Mouse (Mus musculus) kidney, embryonic 16.5 days (tissue): ENCODE results near the gene Map4k4. TPM values are rescaled to one million over a fixed set of nuclear protein-coding genes. Genes with fewer than 3 reads are reported as not detected.
A peak's percentile ranks its signal among the peaks of the same experiment; 100 is the strongest.

Experiments used
- ATAC-seq: fragments of 200-750 bp; cut with Nextera tagmentation; 2 replicates; pipeline ENCODE4 v1.8.0; 2017; ENCODE audit warnings: moderate TSS enrichment; ENCODE audit not compliant: low FRiP score, low TSS enrichment
- H3K27ac ChIP-seq: fragments of 300-500 bp; sonication (generic); 2 replicates; pipeline ENCODE4 v1.5.1; 2014; ENCODE audit warnings: low read length
- H3K27me3 ChIP-seq: fragments of 300-500 bp; sonication (generic); 2 replicates; pipeline ENCODE4 v1.6.1; 2014; ENCODE audit warnings: low read length, control low read depth, mixed read lengths; ENCODE audit not compliant: insufficient read depth
- H3K36me3 ChIP-seq: fragments of 300-500 bp; sonication (generic); 2 replicates; pipeline ENCODE4 v1.6.1; 2014; ENCODE audit warnings: low read length, control low read depth, mixed read lengths; ENCODE audit not compliant: insufficient read depth
- H3K4me1 ChIP-seq: fragments of 300-500 bp; sonication (generic); 2 replicates; pipeline ENCODE4 v1.6.1; 2014; ENCODE audit warnings: low read length, control low read depth, mixed read lengths; ENCODE audit not compliant: insufficient read depth
- H3K4me2 ChIP-seq: fragments of 300-500 bp; sonication (generic); replicated peaks from 2 replicates; pipeline ENCODE4 v1.6.1; 2014; ENCODE audit warnings: low read depth, low read length
- H3K4me3 ChIP-seq: fragments of 300-500 bp; sonication (generic); 2 replicates; pipeline ENCODE4 v1.5.1; 2014; ENCODE audit warnings: mild to moderate bottlenecking, low read length
- H3K9ac ChIP-seq: fragments of 300-500 bp; sonication (generic); replicated peaks from 2 replicates; pipeline ENCODE4 v1.6.1; 2014; ENCODE audit warnings: low read length
- H3K9me3 ChIP-seq: fragments of 300-500 bp; sonication (generic); 2 replicates; pipeline ENCODE4 v1.6.1; 2016; ENCODE audit warnings: low read length, control low read depth
- WGBS: fragments of 180-500 bp; shearing (Covaris S2); extraction: QIAGEN DNeasy Blood & Tissue Kit; methylation state at CpG from one replicate; pipeline ENCODE4 v1.1.7; 2014; 5-methylcytosine and 5-hydroxymethylcytosine counted together
- polyA plus RNA-seq: library from polyadenylated mRNA; unstranded; fragments of >200 nt; fragmentation: Nextera tagmentation; extraction: Ambion mirVana; gene quantifications from 2 replicates; pipeline ENCODE4 v1.2.1, GENCODE M21; 2015

Gene Map4k4
- polyA plus RNA-seq, 1 experiment from 2014 or later: 14.3 TPM

DNA sequence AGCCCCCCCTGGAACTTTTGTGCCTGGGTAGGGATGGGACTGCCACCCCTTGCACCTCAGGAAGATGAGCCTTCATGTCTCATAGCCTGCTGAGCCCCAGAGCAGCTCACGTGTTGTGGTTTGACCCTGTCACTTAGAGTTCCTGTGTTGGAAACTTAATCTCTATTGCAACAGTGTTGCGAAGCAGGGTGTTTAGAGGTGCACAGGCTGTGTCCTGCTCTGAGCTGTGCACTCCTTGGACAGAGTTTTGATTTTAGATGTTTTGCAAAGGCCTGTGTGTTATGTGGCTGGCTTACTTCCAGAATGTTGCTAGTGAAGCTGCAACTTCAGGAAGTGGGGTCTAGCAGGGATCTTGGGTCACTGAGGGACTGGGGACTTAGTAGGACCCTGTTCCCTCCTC is 4.1 kb upstream of the Map4k4 start:
- no peak for ATAC-seq
- no peaks in the 10 kb centered on the region for H3K36me3 ChIP-seq
- peaks cover 13% of the 10 kb centered on the region for H3K4me1 ChIP-seq
- no peaks in the 10 kb centered on the region for H3K27me3 ChIP-seq
- H3K9ac ChIP-seq: no peak overlapping the region
- no peak overlapping the region for H3K4me2 ChIP-seq
- no peak overlapping the region for H3K27ac ChIP-seq
- H3K9me3 ChIP-seq: no peaks in the 10 kb centered on the region
- WGBS: 29% methylated on average over 2 of the region's 2 CpGs
- H3K4me3 ChIP-seq: no peak overlapping the region

DNA sequence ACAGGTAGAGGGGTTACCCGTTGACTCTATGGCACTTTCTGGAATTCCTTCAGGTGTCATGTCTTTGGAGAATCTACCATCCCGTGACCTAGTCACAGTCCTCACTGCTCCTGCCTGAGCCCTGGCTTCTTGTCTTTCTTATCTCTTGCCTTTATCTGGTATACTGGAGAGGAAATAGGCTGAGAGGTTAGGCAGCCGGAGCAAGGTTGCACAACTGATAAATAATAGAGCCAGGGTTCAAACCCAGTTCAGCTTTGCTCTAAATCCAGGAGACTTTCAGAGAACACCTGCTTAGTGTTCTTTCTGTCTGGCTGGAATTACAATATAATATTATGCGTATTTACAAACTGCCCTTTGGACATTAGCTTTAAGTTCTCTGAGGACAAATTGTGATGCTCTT is 2.0 kb upstream of the Map4k4 start:
- Histone ChIP-seq H3K9me3 (no peaks in the 10 kb centered on the region), H3K27ac (no peak overlapping the region), H3K27me3 (no peaks in the 10 kb centered on the region), H3K36me3 (no peaks in the 10 kb centered on the region), H3K4me2 (no peak overlapping the region), H3K9ac (no peak overlapping the region), H3K4me1 (peaks cover 26% of the 10 kb centered on the region), H3K4me3 (no peak overlapping the region)
- 68% methylated on average over 4 of the region's 4 CpGs for WGBS
- ATAC-seq: no peak

DNA sequence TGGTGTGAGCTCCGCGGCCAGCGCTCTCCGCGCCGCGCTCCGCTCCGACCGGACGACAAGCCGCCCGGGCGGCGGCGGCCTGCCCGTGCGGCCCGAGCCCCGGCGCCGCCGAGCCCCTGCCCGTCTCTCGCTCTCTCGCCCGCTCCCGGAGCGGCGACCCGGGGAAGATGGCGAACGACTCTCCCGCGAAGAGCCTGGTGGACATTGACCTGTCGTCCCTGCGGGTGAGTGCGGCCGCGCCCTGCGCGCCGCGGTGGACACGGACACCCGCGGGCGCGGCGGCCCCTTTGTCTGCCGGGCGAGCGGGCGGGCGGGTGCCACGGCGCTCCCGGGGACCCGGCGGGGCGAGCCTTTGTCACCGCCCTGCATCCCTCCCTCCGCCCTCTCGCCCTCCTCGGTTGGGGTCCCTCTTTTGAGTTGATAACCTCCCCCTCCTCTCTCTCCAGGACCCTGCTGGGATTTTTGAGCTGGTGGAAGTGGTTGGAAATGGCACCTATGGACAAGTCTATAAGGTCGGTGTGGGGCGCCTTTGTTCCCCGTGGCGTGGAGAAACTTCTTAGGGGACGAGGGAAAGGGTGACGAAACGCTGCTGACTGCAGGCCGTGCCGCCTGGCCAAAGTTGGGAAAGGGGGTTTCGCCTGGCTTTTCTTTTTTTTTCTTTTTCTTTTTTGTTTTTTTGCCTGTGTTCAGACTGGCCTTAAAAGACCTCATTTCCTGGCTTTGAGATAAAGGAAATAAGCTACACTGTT is 524 bp downstream of the Map4k4 start:
- H3K4me3 ChIP-seq: peak overlapping the region; percentile 92
- under 1% methylated on average over 66 of the region's 75 CpGs for WGBS
- no peaks in the 10 kb centered on the region for H3K36me3 ChIP-seq
- no peaks in the 10 kb centered on the region for H3K9me3 ChIP-seq
- peak overlapping the region; percentile 73 for H3K4me2 ChIP-seq
- peaks cover 49% of the 10 kb centered on the region for H3K4me1 ChIP-seq
- peak overlapping the region; percentile 97 for H3K27ac ChIP-seq
- ATAC-seq: peak; percentile 29; the same call in 1 of the 2 replicates
- H3K9ac ChIP-seq: peak overlapping the region; percentile 99
- no peaks in the 10 kb centered on the region for H3K27me3 ChIP-seq

DNA sequence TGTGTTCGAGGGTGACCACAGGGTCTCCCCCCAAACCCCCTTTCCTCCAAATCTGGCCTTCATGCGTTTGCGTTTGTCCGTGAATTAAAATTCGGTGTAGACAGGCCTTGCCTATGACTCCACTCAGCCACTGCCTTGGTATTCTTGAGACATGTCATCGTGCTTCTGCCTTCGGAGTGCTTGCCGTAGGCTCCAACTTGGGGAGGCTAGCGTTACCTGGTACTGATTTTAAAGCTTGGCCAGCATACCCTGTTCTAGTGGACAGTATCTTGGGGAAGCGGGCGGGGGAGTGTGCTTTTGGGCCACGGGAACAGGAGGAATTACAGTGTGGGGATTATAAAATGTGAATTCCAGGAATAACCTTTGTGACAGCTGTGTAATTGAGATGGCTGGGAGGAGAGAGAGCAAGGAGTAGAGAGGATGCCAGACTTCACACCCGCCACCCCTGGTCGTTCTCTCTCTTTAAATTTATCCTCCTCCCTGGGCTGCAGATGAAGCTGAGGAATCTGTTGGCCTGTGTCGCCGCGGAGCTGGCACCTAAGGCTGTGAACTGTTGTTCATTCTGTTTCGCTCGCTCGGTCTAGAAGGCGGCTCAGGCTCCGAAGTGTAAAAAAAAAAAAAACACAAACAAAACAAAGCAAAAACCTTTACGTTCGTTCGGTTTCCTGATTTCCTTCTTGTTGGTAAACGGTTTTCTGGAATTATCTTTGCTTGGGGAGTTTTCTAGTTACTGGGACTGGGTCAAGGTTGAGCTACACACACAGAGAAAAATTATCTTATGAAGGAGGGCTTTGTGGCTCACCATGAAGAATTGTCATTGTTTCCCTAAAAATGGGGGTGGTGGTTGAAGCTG is 1.4 kb downstream of the Map4k4 start:
- Histone ChIP-seq H3K36me3 (no peaks in the 10 kb centered on the region; the same call in 1 of the 2 replicates), H3K4me1 (peaks cover 49% of the 10 kb centered on the region), H3K4me2 (peak overlapping the region; percentile 73), H3K27me3 (no peaks in the 10 kb centered on the region), H3K4me3 (peak overlapping the region; percentile 92), H3K9me3 (no peaks in the 10 kb centered on the region), H3K9ac (peak overlapping the region; percentile 99), H3K27ac (peak overlapping the region; percentile 97)
- 2% methylated on average over 26 of the region's 26 CpGs for WGBS
- ATAC-seq: peak; percentile 21; the same call in 1 of the 2 replicates

DNA sequence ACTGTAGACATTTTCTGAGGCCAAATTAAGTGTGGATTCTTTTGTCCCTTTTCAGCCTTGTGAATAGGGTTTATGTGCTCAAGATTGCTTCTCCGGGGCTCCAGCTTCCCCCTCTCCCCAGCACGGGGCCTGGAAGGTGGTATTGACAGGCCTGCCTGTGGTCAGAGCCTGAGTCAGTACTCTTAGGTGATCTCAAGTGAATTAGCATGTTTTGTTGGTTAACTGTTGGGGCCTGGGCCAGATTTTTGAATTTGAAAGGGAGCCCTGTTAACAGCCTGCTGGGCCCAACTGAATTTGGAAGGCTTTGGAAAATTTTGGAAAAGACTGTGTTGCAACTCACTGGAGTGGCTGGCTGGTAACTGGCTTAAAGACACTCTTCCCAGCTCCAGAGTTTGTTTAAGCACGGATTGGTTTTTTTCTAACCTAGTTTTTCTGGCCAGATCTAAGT is 2.0 kb downstream of the Map4k4 start:
- H3K4me2 ChIP-seq: peak overlapping the region; percentile 73
- ATAC-seq: no peak
- H3K36me3 ChIP-seq: no peaks in the 10 kb centered on the region; the same call in 1 of the 2 replicates
- WGBS: 7% methylated on average over 3 of the region's 3 CpGs
- no peaks in the 10 kb centered on the region for H3K9me3 ChIP-seq
- peak overlapping the region; percentile 99 for H3K9ac ChIP-seq
- H3K27me3 ChIP-seq: no peaks in the 10 kb centered on the region
- H3K4me1 ChIP-seq: peaks cover 54% of the 10 kb centered on the region
- peak overlapping the region; percentile 97 for H3K27ac ChIP-seq
- H3K4me3 ChIP-seq: peak overlapping the region; percentile 92

DNA sequence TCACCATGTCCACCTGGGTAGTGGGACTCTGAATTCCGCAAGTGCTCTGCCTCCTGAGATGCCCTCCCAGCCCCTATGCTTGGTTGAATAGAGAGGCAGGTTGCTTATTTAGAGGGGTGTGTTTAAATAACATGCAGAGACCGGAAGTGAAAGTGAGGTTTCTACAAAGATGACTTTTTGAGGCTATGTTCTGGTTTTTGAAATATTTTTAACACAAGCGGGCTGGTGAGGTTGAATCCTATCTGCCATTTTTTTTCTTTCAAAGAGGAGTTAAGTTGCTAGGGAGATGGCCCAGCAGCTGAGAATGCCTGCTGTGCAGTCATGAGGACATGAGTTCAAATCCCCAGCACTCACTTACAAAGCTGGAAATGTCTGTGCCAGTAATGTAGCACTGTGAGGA is 4.0 kb downstream of the Map4k4 start:
- no peak overlapping the region for H3K27ac ChIP-seq
- H3K27me3 ChIP-seq: no peaks in the 10 kb centered on the region
- no peaks in the 10 kb centered on the region for H3K9me3 ChIP-seq
- peaks cover 58% of the 10 kb centered on the region for H3K4me1 ChIP-seq
- H3K4me3 ChIP-seq: no peak overlapping the region
- ATAC-seq: no peak
- no peak overlapping the region for H3K9ac ChIP-seq
- WGBS: 83% methylated on average over 3 of the region's 3 CpGs
- H3K36me3 ChIP-seq: no peaks in the 10 kb centered on the region; the same call in 1 of the 2 replicates
- H3K4me2 ChIP-seq: 0 out of 2 replicates have a peak overlapping the region, but pooled peaks have one; percentile 2

DNA sequence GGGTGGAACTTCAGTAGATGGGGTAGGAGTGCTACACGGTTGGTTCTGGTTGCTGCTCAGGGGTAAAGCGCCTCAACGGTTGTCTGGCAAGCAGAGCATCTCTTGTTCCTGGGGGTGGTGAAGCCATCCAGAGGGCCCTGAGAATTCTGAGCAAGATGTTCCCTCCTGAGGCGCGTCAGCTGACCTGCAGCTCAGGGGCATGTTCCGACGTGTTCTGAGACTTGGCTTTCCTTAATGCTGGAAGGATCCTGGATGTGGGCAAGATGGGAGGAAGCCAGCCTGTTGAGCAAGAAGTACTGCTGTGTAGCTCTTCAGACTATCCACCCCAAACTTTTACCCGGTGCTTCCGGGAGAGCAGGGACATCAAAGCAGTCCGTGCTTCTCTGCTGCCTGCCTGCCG is 6.2 kb downstream of the Map4k4 start:
- Histone ChIP-seq H3K4me2 (no peak overlapping the region; the same call in 1 of the 2 replicates), H3K27ac (no peak overlapping the region), H3K4me1 (peaks cover 61% of the 10 kb centered on the region), H3K9ac (no peak overlapping the region; the same call in 1 of the 2 replicates), H3K9me3 (no peaks in the 10 kb centered on the region), H3K36me3 (peaks cover 5% of the 10 kb centered on the region), H3K4me3 (no peak overlapping the region), H3K27me3 (no peaks in the 10 kb centered on the region)
- ATAC-seq: no peak
- 48% methylated on average over 11 of the region's 11 CpGs for WGBS

DNA sequence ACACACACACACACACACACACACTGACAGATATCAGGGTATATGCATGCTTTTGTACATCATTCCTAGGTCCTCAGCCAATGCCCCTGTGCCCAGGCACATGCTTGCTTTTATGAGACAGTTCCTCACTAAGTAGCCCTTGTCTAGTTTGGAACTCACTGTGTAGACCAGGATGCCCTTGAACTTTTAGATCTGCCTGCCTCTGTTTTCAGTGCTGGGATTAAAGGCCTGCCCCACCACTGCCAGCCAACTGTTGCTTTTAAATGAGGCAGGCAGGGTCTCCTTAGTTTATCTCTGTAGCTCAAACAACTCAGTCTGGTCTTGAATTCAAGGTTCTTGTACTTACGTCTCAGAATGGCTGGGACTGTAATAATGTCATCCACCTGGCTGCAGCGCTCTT is 8.3 kb downstream of the Map4k4 start:
- Histone ChIP-seq H3K9ac (no peak overlapping the region), H3K4me3 (no peak overlapping the region), H3K27me3 (no peaks in the 10 kb centered on the region), H3K4me2 (no peak overlapping the region), H3K27ac (no peak overlapping the region), H3K36me3 (peaks cover 12% of the 10 kb centered on the region), H3K9me3 (no peaks in the 10 kb centered on the region), H3K4me1 (peaks cover 47% of the 10 kb centered on the region)
- no peak for ATAC-seq
- 96% methylated on average over 2 of the region's 2 CpGs for WGBS

DNA sequence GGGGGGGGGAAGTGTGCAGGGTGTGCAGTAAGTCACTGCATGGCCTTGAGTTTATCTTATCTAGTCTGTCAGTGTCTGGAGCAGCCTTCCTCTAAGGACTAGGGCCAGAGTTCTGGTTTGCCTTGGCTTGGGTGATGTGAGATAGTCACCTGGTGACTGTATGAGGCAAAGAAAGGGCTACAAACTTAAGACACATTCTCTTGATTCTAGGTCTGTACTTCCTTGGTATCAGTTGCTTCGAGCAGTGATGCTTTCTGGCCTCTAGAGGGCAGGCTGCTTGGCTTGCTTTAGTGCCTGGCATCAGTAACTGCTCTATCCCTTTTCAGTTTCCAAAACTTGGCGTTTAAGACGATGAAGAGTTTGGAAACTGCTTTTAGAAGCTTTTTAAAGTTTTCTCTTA is 10.7 kb downstream of the Map4k4 start:
- no peaks in the 10 kb centered on the region for H3K27me3 ChIP-seq
- no peak for ATAC-seq
- H3K9me3 ChIP-seq: peaks cover 4% of the 10 kb centered on the region; the same call in 1 of the 2 replicates
- peaks cover 25% of the 10 kb centered on the region for H3K4me1 ChIP-seq
- H3K4me2 ChIP-seq: no peak overlapping the region
- peaks cover 25% of the 10 kb centered on the region for H3K36me3 ChIP-seq
- 63% methylated on average over 3 of the region's 3 CpGs for WGBS
- H3K27ac ChIP-seq: no peak overlapping the region
- no peak overlapping the region for H3K9ac ChIP-seq
- no peak overlapping the region for H3K4me3 ChIP-seq
